Mouse (Mus musculus): Measurements from ENCODE around the gene Aaed1.
A peak's percentile ranks its signal among the peaks of the same experiment; 100 is the strongest.

Aaed1 gene

GRCm38 (mm10) chr13:64299069-64299468 is 13.4 kb downstream of the Aaed1 start:
- no peak for TF ChIP-seq POU5F1 (IDR thresholded peaks at IDR 0.05; ENCODE audit: borderline replicate concordance, low read length)
- Histone ChIP-seq H3K9me3 (ENCODE audit: low read length) (no peaks in the 10 kb centered on the region), H3K4me1 (replicated peaks; ENCODE audit: low read depth, low read length) (peaks cover 3% of the 10 kb centered on the region; the same call in 1 of the 2 replicates), H3K27me3 (ENCODE audit: insufficient read depth, low read length) (no peaks in the 10 kb centered on the region), H3K4me3 (replicated peaks; ENCODE audit: low read length) (no peak overlapping the region), H3K36me3 (ENCODE audit: insufficient read depth, low read length) (peaks cover 9% of the 10 kb centered on the region)

DNA sequence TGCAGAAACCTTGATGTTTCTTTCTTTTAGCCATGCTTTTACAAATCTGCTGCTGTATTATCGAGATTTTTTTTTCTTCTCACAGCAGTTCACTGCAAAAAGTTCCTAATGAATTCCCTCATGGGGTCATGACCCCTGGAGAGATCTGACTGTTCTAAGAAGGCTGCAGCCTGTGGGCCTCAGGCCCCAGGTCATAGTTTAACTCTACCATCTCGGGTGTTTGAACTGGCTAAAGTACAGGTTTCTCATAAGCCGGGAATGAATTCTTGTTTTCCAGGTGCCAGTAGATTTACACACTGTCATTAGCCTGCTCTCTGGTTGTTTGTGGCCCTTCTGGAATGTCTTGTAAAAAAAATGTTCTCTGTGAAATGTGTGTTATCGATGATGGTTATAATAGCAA is 25.7 kb downstream of the Aaed1 start:
- Histone ChIP-seq H3K4me1 (replicated peaks; ENCODE audit: low read depth, low read length) (no peaks in the 10 kb centered on the region), H3K4me3 (replicated peaks; ENCODE audit: low read length) (no peak overlapping the region), H3K27me3 (ENCODE audit: insufficient read depth, low read length) (no peaks in the 10 kb centered on the region), H3K9me3 (ENCODE audit: low read length) (no peaks in the 10 kb centered on the region), H3K36me3 (ENCODE audit: insufficient read depth, low read length) (no peaks in the 10 kb centered on the region)
- TF ChIP-seq CTCF (conservative IDR thresholded peaks at IDR 0.05; ENCODE audit: low read length) (no peak), NANOG (IDR thresholded peaks at IDR 0.05; ENCODE audit: borderline replicate concordance, low read length) (no peak), POU5F1 (IDR thresholded peaks at IDR 0.05; ENCODE audit: borderline replicate concordance, low read length) (no peak)

DNA sequence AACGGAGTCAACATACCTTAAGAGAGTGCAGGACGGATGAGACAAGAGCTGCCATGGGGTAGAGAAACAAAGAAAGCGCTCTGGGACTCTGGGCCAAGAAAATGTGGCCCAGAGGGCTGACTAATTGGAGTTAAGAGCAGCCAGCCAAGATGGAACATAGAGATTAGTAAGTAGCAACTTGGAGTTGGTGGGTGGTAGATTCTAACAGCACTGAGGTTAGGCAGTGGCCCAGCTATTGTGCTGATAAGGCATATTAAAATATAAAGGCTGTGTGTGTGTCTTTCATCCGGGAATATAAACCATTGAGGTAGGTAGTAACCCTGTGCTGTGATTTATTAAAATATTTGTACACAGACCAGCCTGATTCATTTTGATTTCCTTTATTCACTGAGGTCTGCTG is 26.2 kb downstream of the Aaed1 start:
- H3K36me3 ChIP-seq (ENCODE audit: insufficient read depth, low read length), result no peaks in the 10 kb centered on the region
- no peak for TF ChIP-seq POU5F1 (IDR thresholded peaks at IDR 0.05; ENCODE audit: borderline replicate concordance, low read length)
- no peak for TF ChIP-seq CTCF (conservative IDR thresholded peaks at IDR 0.05; ENCODE audit: low read length)
- TF ChIP-seq NANOG (IDR thresholded peaks at IDR 0.05; ENCODE audit: borderline replicate concordance, low read length), result no peak
- no peaks in the 10 kb centered on the region for H3K9me3 ChIP-seq (ENCODE audit: low read length)
- no peaks in the 10 kb centered on the region for H3K27me3 ChIP-seq (ENCODE audit: insufficient read depth, low read length)
- no peak overlapping the region for H3K4me3 ChIP-seq (replicated peaks; ENCODE audit: low read length)
- H3K4me1 ChIP-seq (replicated peaks; ENCODE audit: low read depth, low read length), result no peaks in the 10 kb centered on the region

DNA sequence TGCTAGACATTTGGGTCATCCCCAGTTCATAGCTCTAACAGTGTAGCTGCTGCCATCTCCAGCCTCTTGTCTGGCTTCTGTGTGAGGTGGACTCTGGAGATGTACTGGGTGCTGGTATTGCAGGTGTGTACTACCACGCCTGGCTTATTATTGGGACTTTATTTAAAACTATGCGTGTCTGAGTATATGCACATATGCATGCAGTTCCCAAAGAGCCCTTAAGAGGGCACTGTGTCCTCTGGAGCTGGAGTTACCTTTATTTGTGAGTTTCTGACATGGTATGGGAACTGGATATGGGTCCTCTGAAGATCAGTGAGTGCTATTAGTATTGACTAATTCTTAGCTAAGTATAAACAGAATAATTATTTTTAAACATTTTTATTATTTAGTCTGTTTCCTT is 27.8 kb downstream of the Aaed1 start:
- Histone ChIP-seq H3K27me3 (ENCODE audit: insufficient read depth, low read length) (no peaks in the 10 kb centered on the region; the same call in 1 of the 2 replicates), H3K4me1 (replicated peaks; ENCODE audit: low read depth, low read length) (no peaks in the 10 kb centered on the region), H3K9me3 (ENCODE audit: low read length) (no peaks in the 10 kb centered on the region), H3K4me3 (replicated peaks; ENCODE audit: low read length) (no peak overlapping the region), H3K36me3 (ENCODE audit: insufficient read depth, low read length) (no peaks in the 10 kb centered on the region)
- TF ChIP-seq CTCF (conservative IDR thresholded peaks at IDR 0.05; ENCODE audit: low read length), result peak; percentile 92
- TF ChIP-seq POU5F1 (IDR thresholded peaks at IDR 0.05; ENCODE audit: borderline replicate concordance, low read length), result no peak

- no peak for TF ChIP-seq NANOG (IDR thresholded peaks at IDR 0.05; ENCODE audit: borderline replicate concordance, low read length)
- TF ChIP-seq CTCF (conservative IDR thresholded peaks at IDR 0.05; ENCODE audit: low read length), result no peak
- TF ChIP-seq POU5F1 (IDR thresholded peaks at IDR 0.05; ENCODE audit: borderline replicate concordance, low read length), result no peak
- H3K9me3 ChIP-seq (ENCODE audit: low read length), result no peaks in the 10 kb centered on the region
- H3K27me3 ChIP-seq (ENCODE audit: insufficient read depth, low read length), result peaks cover under 1% of the 10 kb centered on the region
- peaks cover under 1% of the 10 kb centered on the region for H3K4me1 ChIP-seq (replicated peaks; ENCODE audit: low read depth, low read length)
- H3K36me3 ChIP-seq (ENCODE audit: insufficient read depth, low read length), result no peaks in the 10 kb centered on the region
- H3K4me3 ChIP-seq (replicated peaks; ENCODE audit: low read length), result no peak overlapping the region
Measured at GRCm38 (mm10) chr13:64280940-64281339, 31.6 kb downstream of the Aaed1 start.

DNA sequence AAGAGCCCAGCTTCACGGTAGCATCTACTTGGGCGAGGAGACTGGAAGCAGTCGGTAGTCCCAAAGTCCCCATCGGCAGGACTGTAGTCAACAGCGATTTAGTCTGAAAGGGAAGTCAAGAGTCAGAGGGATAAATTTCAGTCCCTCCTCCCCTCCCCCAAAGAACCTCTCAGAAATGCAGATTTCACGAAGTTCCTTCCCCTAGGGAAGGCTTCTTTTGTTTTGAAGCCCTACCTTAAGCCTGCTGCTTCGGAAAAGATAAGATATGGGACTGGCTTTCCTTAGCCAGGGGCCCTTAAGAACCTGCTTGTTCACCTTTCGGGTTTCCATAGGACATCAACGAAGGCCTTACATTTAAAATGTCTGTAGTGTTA is 36.8 kb downstream of the Aaed1 start:
- no peak for TF ChIP-seq NANOG (IDR thresholded peaks at IDR 0.05; ENCODE audit: borderline replicate concordance, low read length)
- H3K9me3 ChIP-seq (ENCODE audit: low read length), result no peaks in the 10 kb centered on the region
- peaks cover 21% of the 10 kb centered on the region for H3K4me1 ChIP-seq (replicated peaks; ENCODE audit: low read depth, low read length)
- peaks cover 37% of the 10 kb centered on the region for H3K27me3 ChIP-seq (ENCODE audit: insufficient read depth, low read length)
- H3K36me3 ChIP-seq (ENCODE audit: insufficient read depth, low read length), result no peaks in the 10 kb centered on the region
- H3K4me3 ChIP-seq (replicated peaks; ENCODE audit: low read length), result peak overlapping the region; percentile 86

- Histone ChIP-seq H3K4me1 (replicated peaks; ENCODE audit: low read depth, low read length) (peaks cover 21% of the 10 kb centered on the region), H3K4me3 (replicated peaks; ENCODE audit: low read length) (peak within 1 kb of the TSS; percentile 86), H3K27me3 (ENCODE audit: insufficient read depth, low read length) (peaks cover 37% of the 10 kb centered on the region), H3K9me3 (ENCODE audit: low read length) (no peaks in the 10 kb centered on the region), H3K36me3 (ENCODE audit: insufficient read depth, low read length) (no peaks in the 10 kb centered on the region)
- TF ChIP-seq CTCF (conservative IDR thresholded peaks at IDR 0.05; ENCODE audit: low read length) (no peak), POU5F1 (IDR thresholded peaks at IDR 0.05; ENCODE audit: borderline replicate concordance, low read length) (no peak), NANOG (IDR thresholded peaks at IDR 0.05; ENCODE audit: borderline replicate concordance, low read length) (no peak)
Measured at GRCm38 (mm10) chr13:64274879-64275753, 37.4 kb downstream of the Aaed1 start, which contains the start of gene Cdc14b. Cdc14b (minus strand) TSS chr13:64275290.

DNA sequence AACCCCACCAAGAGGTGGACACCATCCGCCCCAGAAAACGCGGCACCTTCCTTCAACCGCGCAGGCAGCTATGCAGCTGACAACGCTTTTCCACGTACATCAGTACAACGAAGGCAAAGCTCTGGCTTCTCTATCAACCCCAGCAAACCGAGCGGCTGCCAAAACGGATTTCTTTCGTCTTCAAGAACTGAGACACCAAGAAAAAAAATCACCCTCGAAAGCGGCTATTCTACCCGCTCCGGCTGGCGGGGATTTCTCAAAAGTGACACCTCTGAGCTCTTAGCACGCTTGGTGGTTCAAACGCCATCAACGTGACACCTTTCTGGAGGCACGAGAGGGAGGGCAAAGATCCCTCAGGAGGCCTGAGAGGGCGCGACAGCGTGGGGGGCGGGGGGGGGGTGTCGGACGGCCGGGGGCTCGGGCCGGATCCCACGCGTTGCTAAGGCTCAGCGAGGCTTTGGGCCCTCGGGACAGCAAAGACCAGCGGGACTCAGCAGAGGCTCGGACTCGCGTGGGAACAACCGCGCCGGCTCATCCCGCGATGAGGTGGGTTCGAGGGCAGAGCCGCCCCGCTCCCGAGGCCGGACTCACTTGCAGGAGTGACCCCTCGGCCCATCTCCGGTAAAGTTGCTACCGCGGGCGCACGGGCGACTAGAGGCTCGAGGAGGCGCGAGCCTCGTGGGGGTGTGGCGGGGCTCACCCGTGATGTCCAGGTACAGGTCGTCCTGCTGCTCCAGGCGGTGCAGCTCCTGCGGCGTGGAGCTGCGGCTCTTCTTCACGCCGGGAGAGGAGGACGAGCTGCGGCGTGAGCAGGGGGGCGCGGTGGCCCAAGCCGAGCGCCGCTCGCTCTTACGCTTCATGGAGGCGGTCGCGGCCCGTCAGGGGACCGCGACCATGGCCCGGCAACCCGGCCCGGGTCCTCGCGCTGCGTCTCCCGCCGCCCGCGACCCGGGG is 38.3 kb downstream of the Aaed1 start:
- Histone ChIP-seq H3K36me3 (ENCODE audit: insufficient read depth, low read length) (no peaks in the 10 kb centered on the region), H3K27me3 (ENCODE audit: insufficient read depth, low read length) (peaks cover 37% of the 10 kb centered on the region)
- TF ChIP-seq POU5F1 (IDR thresholded peaks at IDR 0.05; ENCODE audit: borderline replicate concordance, low read length) (no peak), NANOG (IDR thresholded peaks at IDR 0.05; ENCODE audit: borderline replicate concordance, low read length) (no peak), CTCF (conservative IDR thresholded peaks at IDR 0.05; ENCODE audit: low read length) (no peak)

More for the DNA sequence above, 38.3 kb downstream of the Aaed1 start:
- Histone ChIP-seq H3K9me3 (ENCODE audit: low read length) (no peaks in the 10 kb centered on the region), H3K4me3 (replicated peaks; ENCODE audit: low read length) (peak overlapping the region; percentile 86), H3K4me1 (replicated peaks; ENCODE audit: low read depth, low read length) (peaks cover 21% of the 10 kb centered on the region)
